Mouse (Mus musculus): ENCODE data around the gene Erc2. TPM values are rescaled to one million over a fixed set of nuclear protein-coding genes. Genes with fewer than 3 reads are reported as not detected.

Gene Erc2
- polyA plus RNA-seq, 1 experiment from 2014 or later = 3.1 TPM

DNA sequence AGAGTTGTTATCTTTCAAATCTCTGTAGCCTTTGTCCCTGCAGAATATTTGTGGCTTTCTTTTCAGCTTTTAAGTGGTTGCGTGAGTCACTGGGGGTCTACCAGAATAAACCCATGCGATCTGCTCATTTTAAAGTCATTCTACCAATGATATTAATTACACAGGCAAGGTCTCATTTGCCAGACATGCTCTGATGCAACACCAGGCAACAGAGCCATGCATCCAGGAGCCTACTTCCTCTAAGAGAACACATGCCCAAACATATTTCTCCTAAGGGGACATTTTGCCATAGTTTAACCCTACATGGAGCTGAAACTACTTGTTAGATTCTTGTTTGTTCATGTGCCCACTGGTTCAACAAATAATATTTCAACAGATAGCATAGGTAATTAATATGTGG lies 584.1 kb downstream of the Erc2 start:
- no peak overlapping the region for H3K27ac ChIP-seq (ENCODE audit: low read depth, low read length)
- no peaks in the 10 kb centered on the region for H3K36me3 ChIP-seq (ENCODE audit: control insufficient read depth, insufficient read depth)
- no peak for TF ChIP-seq CTCF (IDR thresholded peaks at IDR 0.05; ENCODE audit: low read depth)
- ATAC-seq = no peak
- H3K4me3 ChIP-seq (ENCODE audit: low read depth, low read length) = no peak overlapping the region
- no peak overlapping the region for H3K4me2 ChIP-seq (replicated peaks; ENCODE audit: low read depth)
- WGBS = 100% methylated on average over 2 of the region's 2 CpGs
- no peaks in the 10 kb centered on the region for H3K4me1 ChIP-seq (replicated peaks; ENCODE audit: control insufficient read depth, insufficient read depth, low read length)
- H3K9ac ChIP-seq (ENCODE audit: low read depth, low read length) = no peak overlapping the region
- H3K27me3 ChIP-seq (replicated peaks; ENCODE audit: control insufficient read depth, insufficient read depth, low read length) = no peaks in the 10 kb centered on the region
- H3K9me3 ChIP-seq (ENCODE audit: control insufficient read depth) = no peaks in the 10 kb centered on the region

GRCm38 (mm10) chr14:28225550-28225949 lies 603.3 kb downstream of the Erc2 start:
- TF ChIP-seq CTCF (IDR thresholded peaks at IDR 0.05; ENCODE audit: low read depth) = no peak
- Histone ChIP-seq H3K9me3 (ENCODE audit: control insufficient read depth) (no peaks in the 10 kb centered on the region), H3K4me1 (replicated peaks; ENCODE audit: control insufficient read depth, insufficient read depth, low read length) (no peaks in the 10 kb centered on the region), H3K4me3 (ENCODE audit: low read depth, low read length) (no peak overlapping the region), H3K36me3 (ENCODE audit: control insufficient read depth, insufficient read depth) (no peaks in the 10 kb centered on the region), H3K27ac (ENCODE audit: low read depth, low read length) (no peak overlapping the region), H3K4me2 (replicated peaks; ENCODE audit: low read depth) (no peak overlapping the region), H3K27me3 (replicated peaks; ENCODE audit: control insufficient read depth, insufficient read depth, low read length) (no peaks in the 10 kb centered on the region), H3K9ac (ENCODE audit: low read depth, low read length) (no peak overlapping the region)
- 85% methylated on average over 6 of the region's 6 CpGs for WGBS
- ATAC-seq = no peak

DNA sequence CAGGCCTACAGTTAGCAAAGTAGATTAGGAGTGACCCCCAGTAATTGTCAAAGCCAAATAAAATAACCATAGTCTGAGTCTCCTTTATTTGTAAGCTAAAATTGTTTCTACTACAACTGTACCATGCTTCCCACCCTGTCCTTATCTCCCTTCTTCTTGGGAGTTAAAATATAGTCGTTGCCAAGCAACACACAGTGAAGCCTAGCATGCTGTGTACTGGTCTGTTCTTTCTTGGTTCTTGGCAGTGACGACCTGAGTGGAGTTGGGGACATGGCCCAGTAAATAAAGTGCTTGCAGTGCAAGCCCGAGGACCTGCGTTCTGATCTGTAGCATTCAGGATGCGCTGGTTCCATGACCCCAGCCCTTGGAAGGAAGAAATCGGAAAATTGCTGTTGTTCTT lies 608.3 kb downstream of the Erc2 start:
- Histone ChIP-seq H3K4me1 (replicated peaks; ENCODE audit: control insufficient read depth, insufficient read depth, low read length) (no peaks in the 10 kb centered on the region), H3K27me3 (replicated peaks; ENCODE audit: control insufficient read depth, insufficient read depth, low read length) (no peaks in the 10 kb centered on the region), H3K9ac (ENCODE audit: low read depth, low read length) (no peak overlapping the region), H3K4me2 (replicated peaks; ENCODE audit: low read depth) (no peak overlapping the region), H3K4me3 (ENCODE audit: low read depth, low read length) (no peak overlapping the region), H3K27ac (ENCODE audit: low read depth, low read length) (no peak overlapping the region), H3K36me3 (ENCODE audit: control insufficient read depth, insufficient read depth) (no peaks in the 10 kb centered on the region), H3K9me3 (ENCODE audit: control insufficient read depth) (no peaks in the 10 kb centered on the region)
- WGBS = 69% methylated on average over 6 of the region's 6 CpGs
- ATAC-seq = no peak
- no peak for TF ChIP-seq CTCF (IDR thresholded peaks at IDR 0.05; ENCODE audit: low read depth)

GRCm38 (mm10) chr14:28231241-28231640 lies 609.0 kb downstream of the Erc2 start:
- Histone ChIP-seq H3K36me3 (ENCODE audit: control insufficient read depth, insufficient read depth) (no peaks in the 10 kb centered on the region), H3K27ac (ENCODE audit: low read depth, low read length) (no peak overlapping the region), H3K9me3 (ENCODE audit: control insufficient read depth) (no peaks in the 10 kb centered on the region), H3K4me3 (ENCODE audit: low read depth, low read length) (no peak overlapping the region), H3K4me1 (replicated peaks; ENCODE audit: control insufficient read depth, insufficient read depth, low read length) (no peaks in the 10 kb centered on the region), H3K27me3 (replicated peaks; ENCODE audit: control insufficient read depth, insufficient read depth, low read length) (no peaks in the 10 kb centered on the region), H3K9ac (ENCODE audit: low read depth, low read length) (no peak overlapping the region), H3K4me2 (replicated peaks; ENCODE audit: low read depth) (no peak overlapping the region)
- no peak for ATAC-seq
- no peak for TF ChIP-seq CTCF (IDR thresholded peaks at IDR 0.05; ENCODE audit: low read depth)
- 77% methylated on average over 2 of the region's 2 CpGs for WGBS

GRCm38 (mm10) chr14:28238336-28239048 lies 616.3 kb downstream of the Erc2 start:
- TF ChIP-seq CTCF (IDR thresholded peaks at IDR 0.05; ENCODE audit: low read depth) = no peak
- Histone ChIP-seq H3K4me1 (replicated peaks; ENCODE audit: control insufficient read depth, insufficient read depth, low read length) (no peaks in the 10 kb centered on the region), H3K27ac (ENCODE audit: low read depth, low read length) (no peak overlapping the region), H3K4me2 (replicated peaks; ENCODE audit: low read depth) (peak overlapping the region; percentile 27; the same call in 1 of the 2 replicates), H3K27me3 (replicated peaks; ENCODE audit: control insufficient read depth, insufficient read depth, low read length) (no peaks in the 10 kb centered on the region), H3K9me3 (ENCODE audit: control insufficient read depth) (no peaks in the 10 kb centered on the region), H3K36me3 (ENCODE audit: control insufficient read depth, insufficient read depth) (no peaks in the 10 kb centered on the region), H3K9ac (ENCODE audit: low read depth, low read length) (no peak overlapping the region), H3K4me3 (ENCODE audit: low read depth, low read length) (no peak overlapping the region)
- 42% methylated on average over 9 of the region's 9 CpGs for WGBS
- no peak for ATAC-seq

- TF ChIP-seq CTCF (IDR thresholded peaks at IDR 0.05; ENCODE audit: low read depth) = no peak
- Histone ChIP-seq H3K9ac (ENCODE audit: low read depth, low read length) (no peak overlapping the region), H3K4me2 (replicated peaks; ENCODE audit: low read depth) (no peak overlapping the region), H3K9me3 (ENCODE audit: control insufficient read depth) (no peaks in the 10 kb centered on the region), H3K4me3 (ENCODE audit: low read depth, low read length) (no peak overlapping the region), H3K27ac (ENCODE audit: low read depth, low read length) (no peak overlapping the region), H3K36me3 (ENCODE audit: control insufficient read depth, insufficient read depth) (no peaks in the 10 kb centered on the region), H3K4me1 (replicated peaks; ENCODE audit: control insufficient read depth, insufficient read depth, low read length) (no peaks in the 10 kb centered on the region), H3K27me3 (replicated peaks; ENCODE audit: control insufficient read depth, insufficient read depth, low read length) (no peaks in the 10 kb centered on the region)
- ATAC-seq = no peak
- 56% methylated on average over 3 of the region's 3 CpGs for WGBS
These were observed 617.9 kb downstream of the Erc2 start for GRCm38 (mm10) chr14:28240111-28240510.
